Mouse (Mus musculus): Measurements from ENCODE around the gene Gm8978. TPM values are rescaled to one million over a fixed set of nuclear protein-coding genes. Genes with fewer than 3 reads are reported as not detected.
A peak's percentile ranks its signal among the peaks of the same experiment; 100 is the strongest.
"Not testable (repeated sequence)": the region's sequence is repeated elsewhere in the genome, so short reads cannot be mapped to it uniquely, and the experiment has no call there.

Gene Gm8978
- not detected for total RNA-seq (2021)
- long read RNA-seq, experiment 1: 0 reads
- long read RNA-seq, experiment 2: 0 reads

DNA sequence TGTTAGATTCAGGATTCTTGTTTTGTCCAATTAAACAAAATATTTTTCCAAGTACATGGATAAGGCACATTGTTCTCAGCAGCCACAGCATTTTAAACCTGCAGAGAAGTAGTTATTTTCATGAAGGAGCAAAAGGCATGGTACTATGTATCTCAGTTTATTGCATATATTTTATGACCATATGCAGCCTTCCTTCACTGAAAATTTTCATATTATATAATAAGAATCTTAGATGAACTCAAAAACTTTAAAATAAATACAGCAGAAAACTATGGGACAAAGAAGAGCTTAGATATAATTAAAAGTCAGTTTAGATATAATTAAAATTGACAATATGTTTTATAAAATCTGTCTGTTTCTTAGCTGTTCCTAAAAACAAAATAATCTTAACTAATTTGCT is at the start of gene Gm8978:
TSS of gene Gm8978 (minus strand) at position 101 of the 400 bp plus-strand sequence.
- not testable (repeated sequence) for DNase-seq (ENCODE audit: low spot score in 2 of 2)

DNA sequence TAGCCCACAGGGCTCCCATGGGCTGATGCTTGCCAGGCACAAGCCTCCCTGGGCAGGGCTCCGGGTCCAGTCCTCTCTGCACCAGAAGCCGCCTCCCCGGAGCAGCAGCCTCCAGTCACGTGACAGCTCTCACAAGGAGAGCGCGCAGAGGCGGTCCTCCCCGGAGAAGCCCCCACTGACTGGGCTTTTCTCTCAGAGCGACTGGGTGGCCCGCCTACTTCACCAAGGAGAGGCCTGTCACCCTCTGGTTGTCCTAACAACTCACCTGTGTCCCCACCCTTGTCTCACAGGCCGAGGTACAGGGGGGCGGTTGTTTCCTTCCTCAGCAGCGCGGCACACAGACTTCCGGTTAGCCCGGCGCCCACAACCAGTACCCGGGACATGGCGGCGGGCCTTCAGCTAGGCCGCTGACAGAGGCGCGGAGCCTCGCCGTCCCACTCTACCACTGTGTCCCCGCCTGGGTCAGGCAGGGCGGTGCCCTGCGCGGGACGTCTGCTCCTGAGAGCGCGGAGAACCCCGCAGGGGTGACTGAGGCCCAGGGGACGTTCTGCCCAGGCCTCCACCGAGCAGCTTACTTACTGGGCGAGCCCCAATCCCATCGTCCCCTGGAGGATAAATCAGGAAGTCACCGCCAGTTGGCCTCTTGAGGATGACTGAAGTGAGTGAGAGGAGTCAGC is 35.3 kb downstream of the Gm8978 start:
- peak in 1 of 2 experiments; percentile 12 for DNase-seq (ENCODE audit: low spot score in 2 of 2)

DNA sequence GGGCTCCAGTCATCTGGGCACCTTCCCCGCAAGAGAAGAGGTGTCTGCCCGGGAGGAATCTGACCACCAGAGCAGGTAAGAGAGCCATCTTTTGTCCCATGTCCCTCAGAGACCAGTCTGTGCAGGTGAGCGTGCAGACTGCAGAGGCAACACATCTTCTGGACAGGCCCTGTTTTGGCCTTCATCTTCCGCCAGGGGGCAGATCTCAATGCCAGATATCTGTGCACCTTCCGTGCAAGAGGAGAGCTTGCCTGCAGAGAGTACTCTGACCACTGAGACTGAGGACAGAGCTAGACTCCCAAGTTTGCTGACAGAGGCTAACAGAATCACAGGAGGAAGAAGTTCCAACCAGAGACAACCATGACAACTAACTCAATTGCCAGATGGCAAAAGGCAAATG is 56.5 kb downstream of the Gm8978 start:
- not testable (repeated sequence) for DNase-seq (ENCODE audit: low spot score in 2 of 2)

Small RNAs within 50 kb of the gene (microRNA-seq; reads per million reads assigned to microRNA genes)
- gene Gm27440: not detected

Other genes with a start within 250 kb of the Gm8978 start
- 1 to 10 TPM; 4.3 to 4.6 TPM for gene Rnls, start 233.0 kb downstream of the Gm8978 start, total RNA-seq (2021)
- gene Lipo4, start 107.5 kb downstream of the Gm8978 start, total RNA-seq (2021): under 1 TPM; 0.11 to 0.25 TPM
- under 1 TPM; 0.42 to 0.45 TPM for gene Lipo2, start 126.1 kb upstream of the Gm8978 start, total RNA-seq (2021)
- gene Lipo3, start 136.7 kb upstream of the Gm8978 start, total RNA-seq (2021): 10 to 100 TPM in 1 of 2 experiments, 1 to 10 TPM in 1; 9.9 to 12.0 TPM
- not detected for gene Lipo1, start 162.2 kb upstream of the Gm8978 start, total RNA-seq (2021)